Mouse (Mus musculus) stomach, postnatal 0 days (tissue): ENCODE data around the gene Hist1h2ae. TPM values are rescaled to one million over a fixed set of nuclear protein-coding genes. Genes with fewer than 3 reads are reported as not detected.

Source experiments
- ATAC-seq: fragments of 200-750 bp; cut with Nextera tagmentation; 2 replicates; pipeline ENCODE4 v1.8.0; 2017; ENCODE audit not compliant: low FRiP score, low TSS enrichment
- DNase-seq: peaks from one replicate; pipeline ENCODE4 v3.0.0-alpha.2; 2016; ENCODE audit warnings: low spot score
- H3K27ac ChIP-seq: fragments of 300-500 bp; sonication (generic); replicated peaks from 2 replicates; pipeline ENCODE4 v1.5.1; 2014; ENCODE audit warnings: mild to moderate bottlenecking, control low read depth
- H3K27me3 ChIP-seq: fragments of 300-500 bp; sonication (generic); 2 replicates; pipeline ENCODE4 v1.6.1; 2014; ENCODE audit warnings: low read length; ENCODE audit not compliant: control insufficient read depth, insufficient read depth
- H3K36me3 ChIP-seq: fragments of 300-500 bp; sonication (generic); 2 replicates; pipeline ENCODE4 v1.6.1; 2014; ENCODE audit warnings: low read length, mixed read lengths; ENCODE audit not compliant: control insufficient read depth, insufficient read depth
- H3K4me1 ChIP-seq: fragments of 300-500 bp; sonication (generic); replicated peaks from 2 replicates; pipeline ENCODE4 v1.6.1; 2014; ENCODE audit warnings: antibody characterized with exemption; ENCODE audit not compliant: control insufficient read depth, insufficient read depth
- H3K4me2 ChIP-seq: fragments of 300-500 bp; sonication (generic); replicated peaks from 2 replicates; pipeline ENCODE4 v1.6.1; 2014; ENCODE audit warnings: low read depth, mild to moderate bottlenecking, control low read depth, moderate library complexity
- H3K4me3 ChIP-seq: fragments of 300-500 bp; sonication (generic); 2 replicates; pipeline ENCODE4 v1.5.1; 2014; ENCODE audit warnings: low read depth, low read length, control low read depth
- H3K9ac ChIP-seq: fragments of 300-500 bp; sonication (generic); 2 replicates; pipeline ENCODE4 v1.6.1; 2014; ENCODE audit warnings: mild to moderate bottlenecking, low read length, control low read depth, mixed read lengths
- H3K9me3 ChIP-seq: fragments of 300-500 bp; sonication (generic); 2 replicates; pipeline ENCODE4 v1.6.1; 2016; ENCODE audit warnings: low read length; ENCODE audit not compliant: control insufficient read depth
- CTCF ChIP-seq: IDR thresholded peaks from 2 replicates; pipeline ENCODE4 v1.5.1; 2016; ENCODE audit warnings: antibody characterized with exemption, low read depth, mild to moderate bottlenecking, moderate library complexity
- EP300 ChIP-seq: optimal IDR thresholded peaks from 2 replicates; pipeline ENCODE3; 2016; ENCODE audit warnings: antibody characterized with exemption
- WGBS: fragments of 180-500 bp; shearing (Covaris S2); extraction: QIAGEN DNeasy Blood & Tissue Kit; methylation state at CpG from one replicate; pipeline ENCODE4 v1.1.7; 2014; 5-methylcytosine and 5-hydroxymethylcytosine counted together
- polyA plus RNA-seq: library from polyadenylated mRNA; unstranded; fragments of >200 nt; fragmentation: Nextera tagmentation; extraction: Ambion mirVana; gene quantifications from 2 replicates; pipeline ENCODE4 v1.2.1, GENCODE M21; 2015

Gene Hist1h2ae
- polyA plus RNA-seq, result 15.3 and 29.5 TPM in 2 replicates

GRCm38 (mm10) chr13:23571022-23571503, at the start of gene Hist1h2ae, which contains the start of gene Hist1h2bg:
TSS of gene Hist1h2ae (minus strand) at chr13:23571220.
TSS of gene Hist1h2bg (plus strand) at chr13:23571396.
- ATAC-seq, result peak; percentile 88

GRCm38 (mm10) chr13:23620056-23620732, 49.2 kb upstream of the Hist1h2ae start:
- TF ChIP-seq CTCF (no peak), EP300 (no peak)
- ATAC-seq, result no peak
- 44% methylated on average over 12 of the region's 12 CpGs for WGBS
- no peaks in the 10 kb centered on the region for H3K9me3 ChIP-seq
- no peaks in the 10 kb centered on the region for H3K36me3 ChIP-seq
- peak overlapping the region; percentile 92 for H3K27ac ChIP-seq
- H3K4me1 ChIP-seq, result no peaks in the 10 kb centered on the region
- H3K4me3 ChIP-seq, result peak overlapping the region; percentile 59
- peak overlapping the region; percentile 67 for H3K4me2 ChIP-seq
- H3K9ac ChIP-seq, result peak overlapping the region; percentile 59
- no peak for DNase-seq
- no peaks in the 10 kb centered on the region for H3K27me3 ChIP-seq

More at GRCm38 (mm10) chr13:23571022-23571503, at the start of gene Hist1h2ae, which contains the start of gene Hist1h2bg:
- 0% methylated on average over 18 of the region's 18 CpGs for WGBS
- TF ChIP-seq EP300 (no peak), CTCF (0 out of 2 replicates have a peak, but pooled peaks have one; percentile 0)
- Histone ChIP-seq H3K36me3 (no peaks in the 10 kb centered on the region), H3K4me2 (peak within 1 kb of the TSS; percentile 59), H3K9ac (peak within 1 kb of the TSS; percentile 61), H3K27ac (peak within 1 kb of the TSS; percentile 93), H3K27me3 (no peaks in the 10 kb centered on the region), H3K4me3 (peak within 1 kb of the TSS; percentile 42), H3K9me3 (no peaks in the 10 kb centered on the region), H3K4me1 (no peaks in the 10 kb centered on the region)
- DNase-seq, result peak; percentile 62

DNA sequence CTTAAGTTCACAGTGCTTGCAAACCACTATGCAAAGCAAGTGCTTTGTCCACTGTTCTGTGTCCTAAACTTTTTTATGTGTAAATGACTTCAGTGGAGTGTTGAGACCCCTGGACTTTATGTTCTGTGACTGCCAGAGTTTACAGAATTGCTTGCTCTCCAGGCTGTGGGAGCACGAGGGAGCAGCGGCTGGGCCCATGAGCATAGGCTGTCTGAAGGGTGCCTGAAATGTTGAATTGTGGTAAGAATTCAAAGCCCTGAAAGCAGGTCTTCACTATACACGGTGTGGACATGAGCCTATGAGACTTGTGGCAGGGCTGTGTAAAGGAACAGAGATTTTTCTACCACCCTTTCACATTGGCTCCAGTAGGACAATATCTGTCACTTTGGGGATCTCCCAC, 40.6 kb upstream of the Hist1h2ae start:
- TF ChIP-seq EP300, result no peak
- no peak for TF ChIP-seq CTCF
- no peaks in the 10 kb centered on the region for H3K4me1 ChIP-seq
- DNase-seq, result no peak
- no peaks in the 10 kb centered on the region for H3K9me3 ChIP-seq
- no peak overlapping the region for H3K9ac ChIP-seq
- H3K27me3 ChIP-seq, result no peaks in the 10 kb centered on the region
- H3K4me3 ChIP-seq, result no peak overlapping the region
- ATAC-seq, result no peak
- H3K4me2 ChIP-seq, result no peak overlapping the region
- H3K36me3 ChIP-seq, result no peaks in the 10 kb centered on the region
- H3K27ac ChIP-seq, result no peak overlapping the region
- WGBS, result 89% methylated on average over 3 of the region's 3 CpGs

GRCm38 (mm10) chr13:23610393-23610792, 39.4 kb upstream of the Hist1h2ae start:
- no peak for TF ChIP-seq CTCF
- no peak for TF ChIP-seq EP300
- Histone ChIP-seq H3K4me3 (no peak overlapping the region), H3K27me3 (no peaks in the 10 kb centered on the region), H3K27ac (no peak overlapping the region), H3K36me3 (no peaks in the 10 kb centered on the region), H3K9ac (no peak overlapping the region), H3K4me1 (no peaks in the 10 kb centered on the region), H3K4me2 (no peak overlapping the region), H3K9me3 (no peaks in the 10 kb centered on the region)
- WGBS, result 69% methylated on average over 2 of the region's 2 CpGs
- DNase-seq (no peak), ATAC-seq (no peak)

- TF ChIP-seq CTCF (no peak), EP300 (no peak)
- Histone ChIP-seq H3K27me3 (no peaks in the 10 kb centered on the region), H3K4me3 (no peak overlapping the region), H3K4me2 (no peak overlapping the region), H3K36me3 (no peaks in the 10 kb centered on the region), H3K9ac (no peak overlapping the region), H3K27ac (no peak overlapping the region), H3K9me3 (no peaks in the 10 kb centered on the region), H3K4me1 (no peaks in the 10 kb centered on the region)
- ATAC-seq (no peak), DNase-seq (no peak)
Measured at GRCm38 (mm10) chr13:23609844-23610243, 38.8 kb upstream of the Hist1h2ae start.

GRCm38 (mm10) chr13:23609209-23609608, 38.2 kb upstream of the Hist1h2ae start:
- no peak overlapping the region for H3K27ac ChIP-seq
- DNase-seq (no peak), ATAC-seq (no peak)
- no peaks in the 10 kb centered on the region for H3K27me3 ChIP-seq
- TF ChIP-seq EP300 (no peak), CTCF (no peak)
- H3K4me3 ChIP-seq, result no peak overlapping the region
- H3K9me3 ChIP-seq, result no peaks in the 10 kb centered on the region
- H3K9ac ChIP-seq, result no peak overlapping the region
- no peak overlapping the region for H3K4me2 ChIP-seq
- H3K36me3 ChIP-seq, result no peaks in the 10 kb centered on the region
- no peaks in the 10 kb centered on the region for H3K4me1 ChIP-seq
- 77% methylated on average over 4 of the region's 4 CpGs for WGBS
